Mouse (Mus musculus): ENCODE results near the gene 4930595D18Rik.

Gene 4930595D18Rik

GRCm38 (mm10) chr12:111184476-111184875, at the start of gene 4930595D18Rik:
Gene 4930595D18Rik, minus strand, starts transcription at chr12:111184491.
- DNase-seq = no peak

GRCm38 (mm10) chr12:111233798-111234197, 49.5 kb upstream of the 4930595D18Rik start:
- no peak for DNase-seq

DNA sequence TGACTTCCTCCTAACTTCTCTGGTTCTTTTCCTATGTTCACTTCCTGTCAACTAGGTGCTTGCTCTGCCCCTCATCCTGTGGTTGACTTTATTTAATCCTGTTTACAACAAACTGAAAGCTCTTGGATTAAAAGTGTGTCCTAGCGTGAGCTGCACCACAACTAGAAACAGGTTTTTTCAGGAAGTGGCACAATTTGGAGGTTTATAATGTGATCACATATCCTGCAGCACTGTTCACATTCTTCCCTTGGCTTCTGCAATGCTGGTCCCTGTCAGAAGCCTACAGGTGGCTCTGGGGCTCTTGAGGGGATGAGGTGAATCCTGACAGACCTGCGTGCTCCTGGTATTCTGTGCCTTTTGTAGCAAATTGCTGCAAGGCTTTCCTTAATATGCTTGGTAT, 46.5 kb upstream of the 4930595D18Rik start:
- DNase-seq = no peak

DNA sequence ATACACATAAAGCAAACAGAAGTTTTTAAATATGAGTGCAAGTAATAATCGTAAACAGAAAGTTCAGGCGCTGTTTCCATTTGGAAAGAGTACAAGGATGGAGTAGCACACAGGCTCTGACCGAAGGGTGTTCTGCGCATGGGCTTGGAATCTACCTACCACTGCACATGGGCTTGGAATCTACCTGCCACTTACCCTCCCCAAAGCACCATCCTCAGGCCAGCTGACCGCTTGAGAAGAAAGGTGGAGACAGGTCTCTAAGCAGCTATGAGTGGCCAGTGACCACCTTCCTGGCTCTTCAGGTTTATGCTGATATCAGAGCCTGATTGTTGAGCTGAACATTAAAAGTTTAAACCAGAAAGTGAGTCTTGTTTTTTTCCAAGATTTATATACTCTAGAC, 44.2 kb upstream of the 4930595D18Rik start:
- DNase-seq = no peak

DNA sequence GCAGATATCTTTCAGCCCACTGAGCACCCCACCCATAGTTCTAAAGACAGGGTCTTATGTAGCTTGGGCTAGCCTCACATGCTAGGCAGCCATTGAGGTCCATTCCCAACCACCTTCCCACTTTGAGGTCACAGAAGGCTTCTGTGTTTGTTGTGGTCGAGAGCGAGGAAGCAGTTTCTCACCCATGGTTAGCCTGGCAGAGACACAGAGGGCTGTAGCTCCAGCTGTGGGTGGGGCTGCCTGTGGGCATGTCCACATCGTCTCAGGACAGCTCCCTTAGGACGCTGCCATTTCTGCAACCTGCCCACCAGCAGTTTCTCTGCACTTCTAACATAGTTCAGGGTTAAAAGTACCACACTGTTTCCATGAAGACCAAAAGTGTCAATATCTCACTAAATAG, 43.1 kb upstream of the 4930595D18Rik start:
- no peak for DNase-seq

- no peak for DNase-seq
Measured at GRCm38 (mm10) chr12:111225197-111225780, 41.0 kb upstream of the 4930595D18Rik start.

DNA sequence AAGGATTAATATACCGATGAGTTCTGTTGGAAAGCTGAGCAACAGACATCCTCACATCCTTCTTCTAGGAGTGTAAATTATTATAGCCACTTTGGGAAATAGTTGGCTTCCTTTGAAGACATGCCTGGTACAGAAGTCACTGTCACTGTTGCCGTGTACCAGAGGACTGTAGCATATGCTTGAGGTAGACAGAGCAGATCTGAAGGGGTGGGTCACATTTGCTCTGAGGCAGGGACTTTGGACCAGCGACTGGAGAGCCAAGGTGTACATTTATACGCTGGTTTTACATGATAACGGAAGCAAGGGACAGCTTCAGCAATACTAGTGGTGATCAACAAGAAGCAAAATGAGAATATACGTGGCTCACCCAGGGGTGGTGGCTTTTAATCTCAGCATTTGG, 34.6 kb upstream of the 4930595D18Rik start:
- no peak for DNase-seq

DNA sequence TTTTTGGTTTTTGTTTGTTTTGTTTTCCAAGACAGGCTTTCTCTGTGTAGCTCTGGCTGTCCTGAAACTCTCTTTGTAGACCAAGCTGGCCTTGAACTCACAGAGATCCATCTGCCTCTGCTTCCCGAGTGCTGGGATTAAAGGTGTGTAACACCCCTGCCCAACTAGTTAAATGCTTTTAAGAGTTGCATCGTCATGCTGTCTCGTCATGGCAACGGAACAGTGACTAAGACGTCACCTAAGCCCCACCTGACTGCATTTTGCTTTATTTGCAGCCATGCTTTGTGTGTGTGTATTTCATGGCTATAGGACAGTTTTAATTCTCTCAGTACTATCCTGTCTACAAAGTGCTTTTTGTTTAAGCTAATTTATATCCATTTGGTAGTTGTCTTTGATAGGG, 27.4 kb upstream of the 4930595D18Rik start:
- DNase-seq = no peak

DNA sequence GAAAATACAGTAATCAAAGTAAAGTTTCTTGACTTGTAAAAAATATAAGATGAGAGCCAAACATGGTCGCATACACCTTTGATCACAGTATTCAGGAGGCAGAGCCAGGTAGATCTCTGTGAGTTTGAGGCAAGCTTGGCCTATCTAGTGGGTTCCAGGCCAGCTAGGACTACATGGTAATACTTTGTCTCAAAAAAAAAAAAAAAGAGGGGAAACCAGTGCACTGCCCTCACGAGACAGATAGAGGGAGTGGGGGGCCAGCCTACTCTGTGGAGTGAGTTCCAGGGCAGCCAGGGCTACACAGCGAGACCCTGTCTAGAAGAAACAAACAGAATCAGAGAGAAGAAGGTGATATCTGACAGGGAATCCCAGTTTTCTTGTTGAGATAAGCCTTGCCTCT, 23.4 kb upstream of the 4930595D18Rik start:
- no peak for DNase-seq

DNA sequence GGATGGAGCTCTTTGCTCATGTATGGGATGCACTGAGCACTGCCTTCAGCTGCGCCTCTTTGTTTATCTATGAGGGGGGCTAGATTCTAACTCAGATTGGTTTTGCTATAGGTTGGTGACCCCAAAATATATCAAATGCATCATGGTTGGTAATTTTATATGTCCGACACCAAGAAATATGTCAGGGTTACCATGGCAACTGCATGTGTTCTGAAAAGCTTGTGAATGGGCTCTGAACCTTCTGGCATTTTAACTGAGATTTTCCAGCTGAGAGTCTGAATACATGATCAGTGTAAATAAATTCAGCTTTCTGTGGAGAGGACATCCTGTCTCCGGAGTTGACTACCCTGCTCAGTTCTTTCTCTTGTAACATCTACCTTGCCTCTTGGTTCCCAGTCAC, 19.7 kb upstream of the 4930595D18Rik start:
- no peak for DNase-seq

DNA sequence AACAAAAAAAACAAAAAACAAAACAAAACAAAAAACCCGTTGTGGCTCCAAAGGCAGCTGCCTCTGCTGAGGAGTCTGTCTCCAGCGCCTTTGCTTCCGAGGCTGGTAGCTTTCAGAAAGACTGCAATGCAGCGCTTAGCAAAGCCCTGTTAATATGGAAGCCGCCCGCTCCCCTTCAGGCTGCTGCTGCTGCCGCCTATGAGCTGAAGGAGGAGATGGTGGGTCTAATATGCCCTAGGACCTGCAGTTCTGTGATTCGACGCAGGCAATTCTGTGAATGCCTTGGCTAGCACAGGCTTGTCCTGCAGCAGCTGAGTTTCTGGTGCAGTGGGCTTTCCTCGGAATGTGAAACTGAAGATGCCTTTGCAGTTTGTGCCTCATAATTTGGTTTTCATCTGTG, 18.8 kb upstream of the 4930595D18Rik start:
- peak; percentile 33 for DNase-seq

GRCm38 (mm10) chr12:111196548-111196947, 12.3 kb upstream of the 4930595D18Rik start:
- no peak for DNase-seq

GRCm38 (mm10) chr12:111193331-111193730, 9.0 kb upstream of the 4930595D18Rik start:
- no peak for DNase-seq

DNA sequence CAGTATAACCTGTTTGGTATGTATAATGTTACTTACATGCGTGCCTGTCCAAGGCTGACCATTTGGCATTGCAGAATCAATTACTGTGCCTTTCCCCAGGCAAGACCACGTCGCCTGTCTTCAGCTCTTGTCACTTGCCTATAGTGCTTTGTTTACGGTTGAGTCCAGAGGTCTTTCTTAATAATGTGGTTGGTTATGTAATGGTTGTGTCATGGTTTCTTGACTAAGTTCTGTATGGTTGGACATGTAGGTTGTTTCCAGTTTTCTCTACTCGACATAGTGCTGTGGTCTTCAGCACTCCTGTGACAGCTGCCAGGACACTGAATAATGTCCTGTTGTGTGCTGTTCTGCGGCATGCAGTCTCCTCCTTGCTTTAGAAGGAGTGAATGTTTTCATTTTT, 8.5 kb upstream of the 4930595D18Rik start:
- DNase-seq = no peak

- no peak for DNase-seq
Measured at GRCm38 (mm10) chr12:111190891-111191290, 6.6 kb upstream of the 4930595D18Rik start.

DNA sequence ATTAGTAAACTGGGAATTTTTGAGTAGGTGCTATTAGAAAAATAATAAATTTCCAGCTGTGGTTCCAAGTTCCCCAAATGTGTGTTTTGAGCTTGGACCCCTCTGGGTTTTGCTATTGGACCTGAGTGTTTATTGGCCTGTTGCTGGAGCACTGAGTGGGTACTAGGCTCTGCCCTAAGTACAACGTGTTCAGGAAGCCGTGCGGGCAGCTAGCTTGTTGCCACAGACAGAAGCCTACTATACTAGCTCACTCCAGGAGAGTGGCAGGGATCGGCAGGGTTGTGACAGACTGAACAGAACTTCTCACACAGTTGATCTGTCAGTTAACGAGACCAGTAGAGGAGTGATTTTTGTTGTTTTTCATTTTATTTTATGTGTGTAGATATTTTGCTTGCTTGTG, 6.1 kb upstream of the 4930595D18Rik start:
- DNase-seq = no peak

GRCm38 (mm10) chr12:111188295-111188694, 4.0 kb upstream of the 4930595D18Rik start:
- DNase-seq = no peak

DNA sequence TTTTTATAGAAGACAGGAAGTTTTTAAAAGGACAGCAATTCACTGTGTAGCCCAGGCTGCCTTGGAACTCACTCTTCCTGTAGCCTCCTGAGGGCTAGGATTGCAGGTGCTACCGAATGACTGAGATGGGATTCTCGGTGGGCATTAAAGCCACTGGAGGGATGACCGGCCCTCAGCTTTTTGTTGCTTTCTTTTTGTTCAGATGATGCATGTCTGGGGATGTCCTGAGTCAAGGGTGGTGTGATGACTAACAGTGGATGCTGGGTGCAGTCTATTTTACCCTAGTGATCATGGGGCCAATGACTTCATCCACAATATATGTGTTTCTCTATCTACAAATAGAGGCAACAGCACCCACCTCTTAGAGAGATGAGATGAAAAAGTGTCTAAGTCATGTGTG, 2.7 kb upstream of the 4930595D18Rik start:
- DNase-seq = no peak

GRCm38 (mm10) chr12:111182378-111182777, 1.9 kb downstream of the 4930595D18Rik start:
- no peak for DNase-seq

- no peak for DNase-seq
Measured at GRCm38 (mm10) chr12:111181848-111182247, 2.4 kb downstream of the 4930595D18Rik start.

DNA sequence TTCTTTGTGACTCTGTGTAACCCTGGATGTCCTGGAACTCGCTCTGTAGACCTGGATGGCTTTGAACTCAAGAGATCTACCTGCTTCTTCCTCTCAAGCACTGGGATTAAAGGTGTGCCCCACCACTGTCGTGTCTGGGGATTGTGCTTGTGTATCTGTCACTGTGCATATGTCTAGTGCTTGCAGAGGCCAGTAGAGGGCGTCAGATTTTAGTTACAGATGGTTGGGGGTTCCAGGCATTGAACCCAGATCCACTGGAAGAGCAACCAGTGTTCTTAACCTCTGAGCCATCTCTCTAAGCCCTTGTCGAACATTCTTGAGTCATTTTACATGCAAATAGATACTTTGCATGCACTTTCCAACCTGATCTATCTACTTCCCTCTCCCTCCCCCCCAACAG, 5.5 kb downstream of the 4930595D18Rik start:
- DNase-seq = no peak

DNA sequence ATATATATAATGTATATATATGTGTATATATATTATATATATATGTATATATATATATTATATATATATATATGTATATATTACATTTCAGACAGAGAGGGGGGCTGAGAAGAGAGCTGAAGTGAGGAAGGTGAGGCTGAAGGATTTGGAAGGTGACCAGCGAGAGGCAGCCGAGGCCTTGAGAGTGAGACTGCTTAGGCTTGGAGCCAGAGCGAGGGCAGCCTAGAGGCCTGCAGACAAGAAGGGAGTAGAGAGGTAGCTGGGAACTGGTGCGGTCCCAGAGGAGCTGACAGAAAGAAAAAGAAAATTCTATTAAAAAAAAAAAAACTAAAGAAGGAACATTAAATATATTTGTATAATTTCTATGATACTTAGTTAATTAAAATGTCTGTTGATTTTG, 15.4 kb downstream of the 4930595D18Rik start:
- no peak for DNase-seq

DNA sequence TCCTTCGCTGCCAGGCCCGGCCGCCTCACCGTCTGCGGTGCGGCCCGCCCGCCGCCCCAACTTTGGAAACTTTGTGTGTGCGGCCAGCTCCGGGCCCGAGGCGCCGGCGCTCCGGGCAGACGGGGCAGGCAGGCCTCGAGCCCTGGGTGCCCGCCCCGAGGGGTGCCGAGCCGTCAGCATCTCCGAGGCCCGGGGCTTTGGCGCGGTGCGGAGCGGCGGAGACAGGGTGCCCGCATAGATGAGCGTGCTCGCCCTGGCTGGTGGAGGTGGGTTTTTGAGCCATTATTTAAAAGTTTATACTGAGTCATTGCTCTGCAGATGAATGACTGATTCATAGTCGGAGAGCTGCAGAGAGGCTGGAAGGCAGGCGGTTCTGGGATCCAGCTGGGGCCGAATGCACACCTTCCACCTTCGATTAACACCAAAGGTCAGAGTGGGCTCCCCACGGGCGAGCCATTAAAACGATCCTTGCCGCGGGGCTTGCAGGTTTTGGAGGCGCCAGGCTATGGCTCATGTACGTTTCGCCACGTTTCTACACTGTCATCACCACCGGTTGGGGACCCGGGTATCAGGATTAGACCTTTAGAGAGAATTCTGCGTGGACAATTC, 17.5 kb downstream of the 4930595D18Rik start:
- peak; percentile 26 for DNase-seq

- peak; percentile 68 for DNase-seq
Measured at GRCm38 (mm10) chr12:111165831-111166591, 18.3 kb downstream of the 4930595D18Rik start, which contains the start of gene Traf3. Gene Traf3, plus strand, starts transcription at chr12:111166370.
